ENCODE assay signal across 9 mouse cellular contexts in genomic region chr5:65334788-65335187, GRCm38 (mm10). TPM values are rescaled to one million over a fixed set of nuclear protein-coding genes. Genes with fewer than 3 reads are reported as not detected.
DNase-seq lines count a peak whose midpoint lies in the region; ATAC-seq and TF ChIP-seq lines count a peak whose summit lies in the region.
"Had no signal": no experiment of that assay in that cellular context is flagged by ENCODE, and none has a peak within 500 bp of the region (broad histone marks: within the 10 kb centered on the region; RNA-seq: fewer than 3 reads in every experiment).

No protein-coding gene starts in this region.

- peak overlapping the region; percentile 59 for H3K4me2 ChIP-seq in embryonic facial prominence, embryonic 14.5 days (ENCODE audit: low read depth, low read length)
- peak overlapping the region; percentile 55 for H3K4me2 ChIP-seq in intestine, embryonic 16.5 days (ENCODE audit: low read depth, low read length)
- peak overlapping the region; percentile 79 for H3K4me2 ChIP-seq in neural tube, embryonic 13.5 days

- peaks cover 3% of the 10 kb centered on the region; the same call in 1 of the 2 replicates for H3K4me1 ChIP-seq in lung, adult 2 months (ENCODE audit: control insufficient read depth, insufficient read depth, low read length)
- H3K4me1 ChIP-seq in embryonic facial prominence, embryonic 14.5 days (ENCODE audit: control insufficient read depth, insufficient read depth, low read length): peaks cover 9% of the 10 kb centered on the region
- peaks cover 11% of the 10 kb centered on the region; the same call in 1 of the 2 replicates for H3K4me1 ChIP-seq in intestine, embryonic 16.5 days (ENCODE audit: control insufficient read depth, insufficient read depth, low read length)
- peaks cover 23% of the 10 kb centered on the region for H3K4me1 ChIP-seq in neural tube, embryonic 13.5 days (replicated peaks)

- under 1% methylated on average over 8 of the region's 8 CpGs for WGBS in lung, adult 2 months
- WGBS in embryonic facial prominence, embryonic 14.5 days: 7% methylated on average over 8 of the region's 8 CpGs
- WGBS in intestine, embryonic 16.5 days: 4% methylated on average over 8 of the region's 8 CpGs
- 11% methylated on average over 8 of the region's 8 CpGs for WGBS in neural tube, embryonic 13.5 days

- no peak for DNase-seq in lung, adult 2 months
- DNase-seq in lung, postnatal 25 days (ENCODE audit: low spot score): no peak
- no peak for DNase-seq in embryonic facial prominence, embryonic 14.5 days (ENCODE audit: low spot score)
- no peak for DNase-seq in B cell, adult 2 months
- no peak for DNase-seq in gastrocnemius, postnatal 10 days
- no peak for DNase-seq in frontal cortex, adult 2 months (ENCODE audit: extremely low spot score in 1 of 2, low spot score in 1 of 2)

- ATAC-seq in embryonic facial prominence, embryonic 14.5 days (ENCODE audit: low read depth): no peak
- no peak for ATAC-seq in intestine, embryonic 16.5 days
- no peak for ATAC-seq in neural tube, embryonic 13.5 days (ENCODE audit: low read depth)

- no peaks in the 10 kb centered on the region for H3K9me3 ChIP-seq in embryonic facial prominence, embryonic 14.5 days (ENCODE audit: control insufficient read depth, low read length)
- no peaks in the 10 kb centered on the region for H3K9me3 ChIP-seq in intestine, embryonic 16.5 days (ENCODE audit: control insufficient read depth, low read length)
- no peaks in the 10 kb centered on the region for H3K9me3 ChIP-seq in neural tube, embryonic 13.5 days

- H3K36me3 ChIP-seq in embryonic facial prominence, embryonic 14.5 days (ENCODE audit: control insufficient read depth, insufficient read depth, low read length): peaks cover 10% of the 10 kb centered on the region; the same call in 1 of the 2 replicates
- no peaks in the 10 kb centered on the region for H3K36me3 ChIP-seq in intestine, embryonic 16.5 days (ENCODE audit: control insufficient read depth, insufficient read depth, low read length)
- H3K36me3 ChIP-seq in neural tube, embryonic 13.5 days: no peaks in the 10 kb centered on the region

- H3K27me3 ChIP-seq in embryonic facial prominence, embryonic 14.5 days (replicated peaks; ENCODE audit: control insufficient read depth, insufficient read depth, low read length): no peaks in the 10 kb centered on the region
- H3K27me3 ChIP-seq in intestine, embryonic 16.5 days (replicated peaks; ENCODE audit: control insufficient read depth, insufficient read depth, low read length): no peaks in the 10 kb centered on the region
- no peaks in the 10 kb centered on the region for H3K27me3 ChIP-seq in neural tube, embryonic 13.5 days

- TF ChIP-seq CTCF in lung, adult 2 months (IDR thresholded peaks at IDR 0.05; ENCODE audit: insufficient read depth, low read length): no peak

- peak overlapping the region; percentile 93 for H3K9ac ChIP-seq in embryonic facial prominence, embryonic 14.5 days (ENCODE audit: low read depth, low read length)
- peak overlapping the region; percentile 92 for H3K9ac ChIP-seq in intestine, embryonic 16.5 days (ENCODE audit: low read depth, low read length)
- H3K9ac ChIP-seq in neural tube, embryonic 13.5 days: peak overlapping the region; percentile 83

- no peak for TF ChIP-seq POLR2A in lung, adult 2 months (IDR thresholded peaks at IDR 0.05; ENCODE audit: borderline replicate concordance, extremely low read depth, low read depth, low read length)

- peak overlapping the region; percentile 90 for H3K27ac ChIP-seq in embryonic facial prominence, embryonic 14.5 days (replicated peaks; ENCODE audit: low read depth, low read length)
- peak overlapping the region; percentile 87; the same call in 1 of the 2 replicates for H3K27ac ChIP-seq in intestine, embryonic 16.5 days (ENCODE audit: low read length)
- H3K27ac ChIP-seq in neural tube, embryonic 13.5 days (replicated peaks): peak overlapping the region; percentile 79; the same call in 1 of the 2 replicates

- H3K4me3 ChIP-seq in lung, adult 2 months (replicated peaks; ENCODE audit: extremely low read depth, low read depth, low read length): peak overlapping the region; percentile 98
- H3K4me3 ChIP-seq in embryonic facial prominence, embryonic 14.5 days (ENCODE audit: low read depth, low read length): peak overlapping the region; percentile 92
- H3K4me3 ChIP-seq in intestine, embryonic 16.5 days (ENCODE audit: low read length): peak overlapping the region; percentile 100
- peak overlapping the region; percentile 91 for H3K4me3 ChIP-seq in neural tube, embryonic 13.5 days

RNA-seq across cellular contexts. Expression of gene Rfc1, which starts 0.7 kb away (rescaled TPM):
- 7.4 and 11.6 TPM in 2 replicates for polyA plus RNA-seq in lung, adult 2 months (2012; rRNA removed)
- 84.2 and 84.8 TPM in 2 replicates for polyA plus RNA-seq in embryonic facial prominence, embryonic 14.5 days (2014; fragmentation: Nextera tagmentation; extraction: Ambion mirVana)
- 50.7 and 63.4 TPM in 2 replicates for polyA plus RNA-seq in intestine, embryonic 16.5 days (2015; fragmentation: Nextera tagmentation; extraction: Ambion mirVana)
- polyA plus RNA-seq in neural tube, embryonic 13.5 days (2015; fragmentation: Nextera tagmentation; extraction: Ambion mirVana): 37.6 and 47.2 TPM in 2 replicates
- 10 to 100 TPM; 21.5 to 26.1 TPM for total RNA-seq in gastrocnemius, postnatal 10 days (2021)
- 21.5 and 22.1 TPM in 2 replicates for polyA plus RNA-seq in frontal cortex, adult 2 months (2012; rRNA removed)

RNA-seq across cellular contexts. Expression of gene Klb, which starts 13.3 kb away (rescaled TPM):
- 0.44 and 0.78 TPM in 2 replicates for polyA plus RNA-seq in lung, adult 2 months (2012; rRNA removed)
- 0.30 and 0.65 TPM in 2 replicates for polyA plus RNA-seq in embryonic facial prominence, embryonic 14.5 days (2014; fragmentation: Nextera tagmentation; extraction: Ambion mirVana)
- 2.9 and 4.0 TPM in 2 replicates for polyA plus RNA-seq in intestine, embryonic 16.5 days (2015; fragmentation: Nextera tagmentation; extraction: Ambion mirVana)
- polyA plus RNA-seq in neural tube, embryonic 13.5 days (2015; fragmentation: Nextera tagmentation; extraction: Ambion mirVana): 0.13 and 0.18 TPM in 2 replicates
- total RNA-seq in gastrocnemius, postnatal 10 days (2021): under 1 TPM; 0.45 to 0.79 TPM
- 0.40 and 0.42 TPM in 2 replicates for polyA plus RNA-seq in frontal cortex, adult 2 months (2012; rRNA removed)
- polyA plus RNA-seq: activated CD4-positive, CD25-positive, alpha-beta regulatory T cell, adult 4 months had no signal

RNA-seq across cellular contexts. Expression of gene Rpl9, which starts 56.5 kb away (rescaled TPM):
- 152 and 224 TPM in 2 replicates for polyA plus RNA-seq in lung, adult 2 months (2012; rRNA removed)
- polyA plus RNA-seq in embryonic facial prominence, embryonic 14.5 days (2014; fragmentation: Nextera tagmentation; extraction: Ambion mirVana): 1,224 and 1,226 TPM in 2 replicates
- polyA plus RNA-seq in intestine, embryonic 16.5 days (2015; fragmentation: Nextera tagmentation; extraction: Ambion mirVana): 937 and 1,015 TPM in 2 replicates
- 632 and 651 TPM in 2 replicates for polyA plus RNA-seq in neural tube, embryonic 13.5 days (2015; fragmentation: Nextera tagmentation; extraction: Ambion mirVana)
- total RNA-seq in gastrocnemius, postnatal 10 days (2021): 100 to 1,000 TPM; 830 to 872 TPM
- 777 and 820 TPM in 2 replicates for polyA plus RNA-seq in frontal cortex, adult 2 months (2012; rRNA removed)

RNA-seq across cellular contexts. Expression of gene Lias, which starts 56.5 kb away (rescaled TPM):
- polyA plus RNA-seq in lung, adult 2 months (2012; rRNA removed): 6.3 and 13.1 TPM in 2 replicates
- 60.8 and 61.2 TPM in 2 replicates for polyA plus RNA-seq in embryonic facial prominence, embryonic 14.5 days (2014; fragmentation: Nextera tagmentation; extraction: Ambion mirVana)
- 49.2 and 56.4 TPM in 2 replicates for polyA plus RNA-seq in intestine, embryonic 16.5 days (2015; fragmentation: Nextera tagmentation; extraction: Ambion mirVana)
- 60.7 and 63.3 TPM in 2 replicates for polyA plus RNA-seq in neural tube, embryonic 13.5 days (2015; fragmentation: Nextera tagmentation; extraction: Ambion mirVana)
- total RNA-seq in gastrocnemius, postnatal 10 days (2021): 10 to 100 TPM; 47.6 to 52.4 TPM
- 41.7 and 43.9 TPM in 2 replicates for polyA plus RNA-seq in frontal cortex, adult 2 months (2012; rRNA removed)
